Mouse (Mus musculus): Measurements from ENCODE around the gene Igf1r.

Igf1r gene

GRCm38 (mm10) chr7:68181104-68181503 lies 228.5 kb downstream of the Igf1r start:
- DNase-seq (ENCODE audit: low spot score) = no peak

- no peak for DNase-seq (ENCODE audit: low spot score)
Observed at GRCm38 (mm10) chr7:68182025-68182424, 229.4 kb downstream of the Igf1r start.

GRCm38 (mm10) chr7:68182773-68183172 lies 230.1 kb downstream of the Igf1r start:
- DNase-seq (ENCODE audit: low spot score) = no peak

- DNase-seq (ENCODE audit: low spot score) = no peak
Observed at GRCm38 (mm10) chr7:68183421-68183820, 230.8 kb downstream of the Igf1r start.

GRCm38 (mm10) chr7:68189211-68189610 lies 236.6 kb downstream of the Igf1r start:
- DNase-seq (ENCODE audit: low spot score) = no peak

- no peak for DNase-seq (ENCODE audit: low spot score)
Observed at GRCm38 (mm10) chr7:68189691-68190456, 237.2 kb downstream of the Igf1r start.

- DNase-seq (ENCODE audit: low spot score) = no peak
Observed at GRCm38 (mm10) chr7:68193958-68194695, 241.5 kb downstream of the Igf1r start.

GRCm38 (mm10) chr7:68199609-68200008 lies 247.0 kb downstream of the Igf1r start:
- no peak for DNase-seq (ENCODE audit: low spot score)

GRCm38 (mm10) chr7:68205776-68206427 lies 253.3 kb downstream of the Igf1r start:
- no peak for DNase-seq (ENCODE audit: low spot score)

- DNase-seq (ENCODE audit: low spot score) = no peak
Observed at GRCm38 (mm10) chr7:68209039-68209438, 256.4 kb downstream of the Igf1r start.

GRCm38 (mm10) chr7:68210417-68210816 lies 257.8 kb downstream of the Igf1r start:
- DNase-seq (ENCODE audit: low spot score) = no peak

GRCm38 (mm10) chr7:68211883-68212282 lies 259.3 kb downstream of the Igf1r start:
- no peak for DNase-seq (ENCODE audit: low spot score)

GRCm38 (mm10) chr7:68213842-68214241 lies 261.2 kb downstream of the Igf1r start:
- no peak for DNase-seq (ENCODE audit: low spot score)

GRCm38 (mm10) chr7:68215522-68216070 lies 263.0 kb downstream of the Igf1r start:
- no peak for DNase-seq (ENCODE audit: low spot score)

- DNase-seq (ENCODE audit: low spot score) = no peak
Observed at GRCm38 (mm10) chr7:68218879-68219278, 266.3 kb downstream of the Igf1r start.

GRCm38 (mm10) chr7:68221677-68222230 lies 269.1 kb downstream of the Igf1r start:
- DNase-seq (ENCODE audit: low spot score) = peak; percentile 23

GRCm38 (mm10) chr7:68223356-68223808 lies 270.8 kb downstream of the Igf1r start:
- no peak for DNase-seq (ENCODE audit: low spot score)

GRCm38 (mm10) chr7:68224006-68224405 lies 271.4 kb downstream of the Igf1r start:
- DNase-seq (ENCODE audit: low spot score) = no peak

- DNase-seq (ENCODE audit: low spot score) = no peak
Observed at GRCm38 (mm10) chr7:68225427-68226054, 272.9 kb downstream of the Igf1r start.

GRCm38 (mm10) chr7:68227021-68227420 lies 274.4 kb downstream of the Igf1r start:
- no peak for DNase-seq (ENCODE audit: low spot score)

GRCm38 (mm10) chr7:68227621-68228020 lies 275.0 kb downstream of the Igf1r start:
- DNase-seq (ENCODE audit: low spot score) = no peak

- no peak for DNase-seq (ENCODE audit: low spot score)
Observed at GRCm38 (mm10) chr7:68228491-68228890, 275.9 kb downstream of the Igf1r start.
